Mouse (Mus musculus) lung, postnatal 0 days (tissue): ENCODE results near the gene Ubtf.

ENCODE experiments used
- CTCF ChIP-seq: IDR thresholded peaks from 2 replicates; pipeline ENCODE4 v1.5.1; 2016; ENCODE audit warnings: antibody characterized with exemption, mild to moderate bottlenecking
- EP300 ChIP-seq: IDR thresholded peaks from 2 replicates; pipeline ENCODE4 v1.6.1; 2016; ENCODE audit warnings: antibody characterized with exemption, mild to moderate bottlenecking, control low read depth

GRCm38 (mm10) chr11:102352378-102352777 lies 32.8 kb upstream of the Ubtf start:
- no peak for TF ChIP-seq CTCF
- no peak for TF ChIP-seq EP300
